Mouse (Mus musculus): ENCODE measurements at regions not wholly inside any gene's neighbourhood (a gene's known extent, or its start where the extent isn't known, plus 50 kb on each side); places are given as distances from the start of the nearest gene placed in this dataset.

DNA sequence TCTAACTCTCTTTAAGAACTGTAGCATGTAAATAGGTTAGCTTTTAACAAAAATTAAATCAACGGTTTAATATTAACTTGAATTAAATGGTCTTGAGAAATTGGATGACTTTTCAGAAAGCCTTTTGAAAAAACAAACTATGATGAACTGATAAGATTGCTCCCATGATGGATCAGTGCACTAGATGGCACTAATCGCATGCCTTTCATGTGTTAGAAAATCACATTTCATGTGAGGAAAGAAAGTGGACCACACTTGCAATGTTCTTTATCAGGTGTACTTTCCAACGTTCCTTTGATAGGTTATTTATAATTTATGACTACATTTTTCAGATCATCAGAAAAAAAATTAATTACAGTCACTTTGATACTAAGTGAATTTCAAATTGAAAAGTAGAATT lies 1003.2 kb upstream of the 4930412O13Rik start:
- no peak for DNase-seq (ENCODE audit: low read depth, low spot score)
- no peak for TF ChIP-seq CTCF (IDR thresholded peaks at IDR 0.05 in 2 of 3, conservative IDR thresholded peaks at IDR 0.05 in 1 of 3; ENCODE audit: control insufficient read depth in 1 of 3, insufficient read depth in 1 of 3, low read depth in 2 of 3, low read length in 3 of 3, poor library complexity in 1 of 3, severe bottlenecking in 1 of 3)
- no peak for TF ChIP-seq MAX (IDR thresholded peaks at IDR 0.05; ENCODE audit: low read length)
- no peak for TF ChIP-seq POLR2AphosphoS5 (IDR thresholded peaks at IDR 0.05; ENCODE audit: borderline replicate concordance, low read depth, low read length)
- TF ChIP-seq ZNF384 (IDR thresholded peaks at IDR 0.05; ENCODE audit: low read depth, low read length) = no peak
- TF ChIP-seq KAT2A (conservative IDR thresholded peaks at IDR 0.05; ENCODE audit: low read depth, low read length) = no peak
- H3K27me3 ChIP-seq (ENCODE audit: control insufficient read depth in 1 of 2, insufficient read depth in 2 of 2, low read length in 2 of 2) = no peaks in the 10 kb centered on the region
- H3K36me3 ChIP-seq (ENCODE audit: control insufficient read depth in 1 of 2, insufficient read depth in 2 of 2, low read length in 2 of 2) = no peaks in the 10 kb centered on the region
- H3K79me2 ChIP-seq (ENCODE audit: control insufficient read depth, insufficient read depth, low read length, poor library complexity) = no peaks in the 10 kb centered on the region
- H3K9me3 ChIP-seq (replicated peaks; ENCODE audit: insufficient read depth, low read length) = no peaks in the 10 kb centered on the region
- no peak overlapping the region for H3K27ac ChIP-seq (ENCODE audit: control insufficient read depth, low read depth, low read length)
- H3K4me1 ChIP-seq (ENCODE audit: control insufficient read depth in 1 of 2, insufficient read depth in 2 of 2, low read length in 2 of 2) = no peaks in the 10 kb centered on the region
- H3K4me3 ChIP-seq (ENCODE audit: control insufficient read depth in 1 of 2, insufficient read depth in 1 of 2, low read depth in 2 of 2, low read length in 2 of 2) = no peak overlapping the region
- H3K9ac ChIP-seq (ENCODE audit: control insufficient read depth, low read depth, low read length, poor library complexity, severe bottlenecking) = no peak overlapping the region

DNA sequence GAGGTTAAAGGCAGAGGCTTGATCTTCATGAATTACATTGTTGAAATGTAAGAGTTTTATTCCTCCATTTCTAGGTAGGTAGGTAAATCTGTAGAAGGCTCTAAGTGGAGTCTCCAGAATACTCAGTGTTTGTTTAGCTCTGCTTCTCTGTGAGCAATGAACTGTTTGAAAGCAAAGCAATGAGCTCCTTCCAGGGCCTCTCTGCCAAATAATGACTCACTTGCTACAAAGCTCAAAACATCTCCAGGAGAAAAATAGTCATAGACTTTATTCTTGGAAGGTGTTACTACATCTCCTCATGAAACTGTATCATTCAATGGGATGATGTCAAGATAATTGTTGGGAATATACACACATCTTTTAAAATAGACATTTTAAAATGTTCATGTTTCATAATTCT lies 968.6 kb upstream of the 4930412O13Rik start:
- H3K4me1 ChIP-seq (ENCODE audit: control insufficient read depth in 1 of 2, insufficient read depth in 2 of 2, low read length in 2 of 2) = no peaks in the 10 kb centered on the region
- no peak overlapping the region for H3K27ac ChIP-seq (ENCODE audit: control insufficient read depth, low read depth, low read length)
- DNase-seq (ENCODE audit: low read depth, low spot score) = no peak
- no peaks in the 10 kb centered on the region for H3K36me3 ChIP-seq (ENCODE audit: control insufficient read depth in 1 of 2, insufficient read depth in 2 of 2, low read length in 2 of 2)
- no peak for TF ChIP-seq MEF2A (IDR thresholded peaks at IDR 0.05; ENCODE audit: extremely low read depth, insufficient replicate concordance, low read depth, low read length, poor library complexity, severe bottlenecking)
- no peak for TF ChIP-seq MYC (IDR thresholded peaks at IDR 0.05; ENCODE audit: low read depth, low read length)
- TF ChIP-seq GATA1 (IDR thresholded peaks at IDR 0.05; ENCODE audit: low read depth, low read length) = no peak
- TF ChIP-seq USF2 (IDR thresholded peaks at IDR 0.05; ENCODE audit: borderline replicate concordance in 1 of 2, insufficient read depth in 1 of 2, low read depth in 1 of 2, low read length in 2 of 2) = no peak
- no peak for TF ChIP-seq ETS1 (IDR thresholded peaks at IDR 0.05; ENCODE audit: low read depth, low read length)
- no peak for TF ChIP-seq NELFE (IDR thresholded peaks at IDR 0.05; ENCODE audit: low read depth, low read length)
- TF ChIP-seq GABPA (IDR thresholded peaks at IDR 0.05; ENCODE audit: low read depth, low read length) = no peak
- TF ChIP-seq JUND (IDR thresholded peaks at IDR 0.05; ENCODE audit: low read depth, low read length) = no peak
- no peak for TF ChIP-seq RAD21 (IDR thresholded peaks at IDR 0.05; ENCODE audit: low read depth, low read length)
- TF ChIP-seq MAX (IDR thresholded peaks at IDR 0.05; ENCODE audit: low read length) = no peak
- no peak for TF ChIP-seq ELF1 (IDR thresholded peaks at IDR 0.05; ENCODE audit: low read depth, low read length)
- no peak for TF ChIP-seq CTCF (IDR thresholded peaks at IDR 0.05 in 2 of 3, conservative IDR thresholded peaks at IDR 0.05 in 1 of 3; ENCODE audit: control insufficient read depth in 1 of 3, insufficient read depth in 1 of 3, low read depth in 2 of 3, low read length in 3 of 3, poor library complexity in 1 of 3, severe bottlenecking in 1 of 3)
- no peak for TF ChIP-seq MAZ (IDR thresholded peaks at IDR 0.05; ENCODE audit: low read depth, low read length)
- no peak for TF ChIP-seq KAT2A (conservative IDR thresholded peaks at IDR 0.05; ENCODE audit: low read depth, low read length)
- TF ChIP-seq POLR2AphosphoS5 (IDR thresholded peaks at IDR 0.05; ENCODE audit: borderline replicate concordance, low read depth, low read length) = no peak
- TF ChIP-seq POLR2A (IDR thresholded peaks at IDR 0.05; ENCODE audit: control insufficient read depth in 1 of 2, insufficient read depth in 1 of 2, low read depth in 1 of 2, low read length in 2 of 2, poor library complexity in 1 of 2) = no peak
- TF ChIP-seq MYB (IDR thresholded peaks at IDR 0.05; ENCODE audit: low read depth, low read length) = no peak
- no peak for TF ChIP-seq CHD1 (IDR thresholded peaks at IDR 0.05; ENCODE audit: low read depth, low read length)
- no peaks in the 10 kb centered on the region for H3K9me3 ChIP-seq (replicated peaks; ENCODE audit: insufficient read depth, low read length)
- no peaks in the 10 kb centered on the region for H3K27me3 ChIP-seq (ENCODE audit: control insufficient read depth in 1 of 2, insufficient read depth in 2 of 2, low read length in 2 of 2)
- H3K4me3 ChIP-seq (ENCODE audit: control insufficient read depth in 1 of 2, insufficient read depth in 1 of 2, low read depth in 2 of 2, low read length in 2 of 2) = no peak overlapping the region
- H3K79me2 ChIP-seq (ENCODE audit: control insufficient read depth, insufficient read depth, low read length, poor library complexity) = no peaks in the 10 kb centered on the region
- no peak overlapping the region for H3K9ac ChIP-seq (ENCODE audit: control insufficient read depth, low read depth, low read length, poor library complexity, severe bottlenecking)
